Mouse (Mus musculus) ES-E14 (cell line): ENCODE measurements at regions not wholly inside any gene's neighbourhood (a gene's known extent, or its start where the extent isn't known, plus 50 kb on each side); places are given as distances from the start of the nearest gene placed in this dataset.

Experiments used
- CHD2 ChIP-seq: IDR thresholded peaks from 2 replicates; pipeline ENCODE4 v1.6.1; 2014; ENCODE audit warnings: mild to moderate bottlenecking, low read depth, low read length, inconsistent platforms
- HCFC1 ChIP-seq: IDR thresholded peaks from 2 replicates; pipeline ENCODE4 v1.6.1; 2012; ENCODE audit warnings: low read length, inconsistent platforms, borderline replicate concordance; ENCODE audit not compliant: insufficient read depth
- MAFK ChIP-seq: IDR thresholded peaks from 2 replicates; pipeline ENCODE4 v1.6.1; 2014; ENCODE audit warnings: mild to moderate bottlenecking, low read depth, low read length, inconsistent platforms; ENCODE audit not compliant: insufficient read depth
- ZC3H11A ChIP-seq: IDR thresholded peaks from 2 replicates; pipeline ENCODE4 v1.6.1; 2012; ENCODE audit warnings: low read depth, mild to moderate bottlenecking, inconsistent platforms, low read length, borderline replicate concordance
- ZNF384 ChIP-seq: IDR thresholded peaks from 2 replicates; pipeline ENCODE4 v1.6.1; 2012; ENCODE audit warnings: low read depth, low read length, inconsistent platforms

DNA sequence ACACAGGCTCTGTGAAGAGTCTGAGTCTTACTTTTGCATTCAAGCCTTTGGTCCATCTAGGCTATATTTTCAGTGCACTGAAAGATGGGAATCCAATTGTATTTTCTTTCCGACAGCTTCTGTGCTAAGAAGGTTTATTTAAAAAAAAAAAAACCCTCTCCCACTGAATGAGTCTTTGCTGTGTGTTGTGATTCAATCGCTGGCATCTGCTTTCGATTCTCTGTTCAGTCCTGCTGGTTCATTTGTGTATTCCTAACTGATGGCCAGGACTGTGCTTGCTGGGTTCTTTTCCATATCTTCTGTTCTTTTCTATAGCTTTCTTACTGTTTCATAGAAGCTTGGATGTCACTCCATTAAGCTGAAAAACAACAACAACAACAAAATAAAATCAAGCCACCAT lies 132.9 kb downstream of the Tex36 start:
- TF ChIP-seq HCFC1 (no peak), ZNF384 (no peak), MAFK (no peak), CHD2 (no peak), ZC3H11A (no peak)
